Mouse (Mus musculus) layer of hippocampus, postnatal 14 days (tissue): ENCODE results near the gene Ahsg. TPM values are rescaled to one million over a fixed set of nuclear protein-coding genes. Genes with fewer than 3 reads are reported as not detected.
A peak's percentile ranks its signal among the peaks of the same experiment; 100 is the strongest.

ENCODE experiments used
- DNase-seq, 2 experiments: peaks; one replicate each; pipeline ENCODE4 v3.0.0; 2021 to 2022; ENCODE audit warnings: low spot score in 2 of 2, mixed read lengths in 1 of 2
- total RNA-seq, 2 experiments: library from RNA; stranded (reverse); gene quantifications; 2 replicates each; pipeline ENCODE4 v1.2.3; 2021

Gene Ahsg
- total RNA-seq, 2 experiments from 2014 or later, result not detected

DNA sequence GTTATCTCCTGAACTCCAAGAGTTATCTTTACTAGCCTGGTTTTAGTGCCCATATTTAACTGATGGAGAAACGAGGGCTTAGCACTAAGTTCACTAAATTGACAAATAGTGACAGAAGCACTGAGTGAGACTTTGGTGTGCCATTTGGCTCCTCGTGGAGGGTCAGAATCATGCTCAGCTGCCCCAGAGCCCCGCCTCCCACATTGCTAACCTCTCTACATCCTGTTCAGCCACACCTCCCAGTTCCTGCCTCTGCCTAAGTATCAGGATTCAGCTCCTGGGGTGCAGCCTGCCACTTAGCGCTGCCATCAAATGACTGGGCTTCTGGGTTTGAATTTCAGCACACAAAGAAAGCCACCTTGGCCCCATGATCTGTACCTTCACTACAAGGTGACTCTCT is 5.7 kb upstream of the Ahsg start:
- DNase-seq, result no peak

DNA sequence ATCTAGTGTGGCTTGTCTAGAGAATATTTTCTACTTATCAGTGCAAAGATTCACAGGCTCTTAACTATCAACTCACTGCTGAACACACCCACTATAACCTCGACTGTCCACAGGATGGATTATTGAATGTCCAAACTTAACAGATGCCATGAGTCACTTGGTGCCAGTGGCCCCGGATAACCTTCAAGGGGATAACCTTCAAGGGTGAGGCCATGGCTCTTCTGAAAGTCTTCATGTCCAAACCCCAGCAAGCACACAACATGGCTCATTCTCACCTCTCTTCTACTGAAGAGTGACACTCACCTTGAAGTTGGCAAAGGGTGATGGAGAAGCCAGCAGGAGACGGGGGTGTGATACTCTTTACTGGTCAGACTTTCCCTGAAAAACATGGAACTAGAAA is 4.4 kb upstream of the Ahsg start:
- no peak for DNase-seq

GRCm38 (mm10) chr16:22888835-22889234 is 2.2 kb upstream of the Ahsg start:
- no peak for DNase-seq

- no peak for DNase-seq
Observed at GRCm38 (mm10) chr16:22889716-22890115, 1.4 kb upstream of the Ahsg start.

DNA sequence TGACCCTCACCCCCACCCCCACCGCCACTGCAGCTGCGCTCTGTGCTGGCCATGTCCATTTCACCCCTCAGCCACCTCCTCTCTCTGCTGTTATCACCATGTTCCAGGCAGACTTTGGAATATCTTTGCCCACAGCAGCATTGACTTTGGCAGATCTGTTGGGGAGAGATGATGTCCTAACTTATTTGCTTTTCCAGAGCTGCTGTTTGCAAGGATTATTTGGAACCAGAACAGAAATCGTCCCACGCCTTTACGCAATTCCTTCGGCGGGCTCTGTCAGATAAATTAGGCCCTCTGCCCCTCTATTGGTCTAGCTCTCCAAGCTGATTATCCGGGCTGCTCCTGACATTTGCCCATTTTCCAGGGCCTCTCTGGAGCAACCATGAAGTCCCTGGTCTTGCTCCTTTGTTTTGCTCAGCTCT is 667 bp downstream of the Ahsg start:
- DNase-seq, result no peak

GRCm38 (mm10) chr16:22894095-22894494 is 3.0 kb downstream of the Ahsg start:
- DNase-seq, result no peak

DNA sequence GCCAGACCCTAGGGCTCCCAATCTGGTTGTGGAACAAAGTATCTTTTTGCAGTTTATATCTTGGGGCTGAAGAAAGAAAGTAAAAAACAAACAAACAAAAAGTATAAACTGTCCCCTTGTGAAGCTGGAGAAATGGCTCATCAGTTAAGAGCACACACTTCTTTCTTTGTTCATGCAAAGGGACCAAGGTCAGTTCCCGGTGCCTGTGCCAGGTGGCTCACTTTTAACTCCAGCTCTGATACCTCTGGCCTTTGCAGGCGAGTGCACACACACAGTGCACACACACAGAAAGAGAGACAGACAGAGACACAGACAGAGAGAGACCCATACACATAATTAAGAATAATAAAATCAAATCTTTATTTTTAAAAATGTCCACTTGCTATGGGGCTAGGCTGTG is 5.5 kb downstream of the Ahsg start:
- DNase-seq, result no peak

GRCm38 (mm10) chr16:22899346-22899745 is 8.3 kb downstream of the Ahsg start:
- no peak for DNase-seq

- no peak for DNase-seq
Observed at GRCm38 (mm10) chr16:22899866-22900570, 8.9 kb downstream of the Ahsg start.

DNA sequence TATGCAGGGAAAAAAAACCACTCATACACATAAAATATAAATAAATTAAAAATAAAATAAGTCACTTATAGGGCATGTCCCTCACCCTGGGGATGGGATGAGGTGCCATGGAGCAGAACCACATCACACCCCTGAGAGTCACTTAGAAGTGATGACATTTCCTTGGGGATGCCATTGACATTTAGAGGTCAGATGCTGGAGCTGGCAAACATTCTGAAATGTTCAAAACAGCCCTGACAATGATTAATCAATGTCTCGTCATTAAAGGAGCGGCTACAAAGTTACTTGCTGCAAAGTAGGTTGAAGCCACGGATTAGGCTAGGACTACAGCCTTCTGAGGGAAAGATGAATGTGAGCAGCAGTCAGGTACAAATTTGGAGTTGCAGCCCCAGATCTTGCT is 10.2 kb downstream of the Ahsg start:
- DNase-seq, result no peak

DNA sequence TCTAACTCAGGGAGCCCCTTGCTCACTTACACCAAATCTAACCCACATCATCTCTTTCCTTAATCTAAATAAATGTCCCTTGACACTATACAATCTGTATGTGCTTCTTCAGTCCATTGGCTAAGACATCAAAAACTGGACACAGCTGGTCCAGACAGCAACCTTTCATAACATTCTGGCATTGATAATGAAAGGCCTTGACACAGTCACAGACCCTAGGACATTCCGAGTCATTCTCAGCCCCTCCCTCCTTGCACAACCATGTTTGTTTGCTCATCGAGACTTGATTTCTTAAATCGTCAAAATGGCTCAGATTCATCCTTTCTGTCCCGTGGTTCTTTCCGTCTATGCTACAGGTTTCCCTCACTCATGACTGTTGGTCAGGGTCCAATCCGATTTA is 18.2 kb downstream of the Ahsg start:
- no peak for DNase-seq

- peak in 1 of 2 experiments; percentile 24 for DNase-seq
Observed at GRCm38 (mm10) chr16:22911986-22912385, 20.9 kb downstream of the Ahsg start.

DNA sequence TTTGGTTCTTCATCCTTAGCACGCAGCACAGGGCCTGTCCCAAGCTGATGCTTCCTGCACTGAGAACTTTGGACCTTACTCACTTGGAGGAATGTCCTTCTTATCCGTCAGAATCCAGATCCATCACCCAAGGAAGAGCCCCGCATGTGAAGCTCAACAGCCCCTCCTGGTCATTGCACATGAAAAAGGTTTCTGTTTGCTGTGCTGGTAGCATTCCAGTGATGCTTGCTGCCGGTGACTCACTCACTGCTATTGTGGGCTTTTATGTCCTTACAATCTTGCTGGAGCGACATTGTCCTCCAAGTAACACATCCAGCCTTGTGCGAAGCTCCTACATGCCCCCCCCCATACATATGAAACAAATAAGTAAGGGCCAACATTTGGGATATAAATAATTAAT is 21.8 kb downstream of the Ahsg start:
- no peak for DNase-seq

GRCm38 (mm10) chr16:22914276-22914675 is 23.2 kb downstream of the Ahsg start:
- no peak for DNase-seq

- DNase-seq, result no peak
Observed at GRCm38 (mm10) chr16:22918034-22918433, 27.0 kb downstream of the Ahsg start, which contains the start of gene Fetub. Fetub (plus strand) TSS chr16:22918334.

- DNase-seq, result no peak
Observed at GRCm38 (mm10) chr16:22918664-22919312, 27.7 kb downstream of the Ahsg start.

DNA sequence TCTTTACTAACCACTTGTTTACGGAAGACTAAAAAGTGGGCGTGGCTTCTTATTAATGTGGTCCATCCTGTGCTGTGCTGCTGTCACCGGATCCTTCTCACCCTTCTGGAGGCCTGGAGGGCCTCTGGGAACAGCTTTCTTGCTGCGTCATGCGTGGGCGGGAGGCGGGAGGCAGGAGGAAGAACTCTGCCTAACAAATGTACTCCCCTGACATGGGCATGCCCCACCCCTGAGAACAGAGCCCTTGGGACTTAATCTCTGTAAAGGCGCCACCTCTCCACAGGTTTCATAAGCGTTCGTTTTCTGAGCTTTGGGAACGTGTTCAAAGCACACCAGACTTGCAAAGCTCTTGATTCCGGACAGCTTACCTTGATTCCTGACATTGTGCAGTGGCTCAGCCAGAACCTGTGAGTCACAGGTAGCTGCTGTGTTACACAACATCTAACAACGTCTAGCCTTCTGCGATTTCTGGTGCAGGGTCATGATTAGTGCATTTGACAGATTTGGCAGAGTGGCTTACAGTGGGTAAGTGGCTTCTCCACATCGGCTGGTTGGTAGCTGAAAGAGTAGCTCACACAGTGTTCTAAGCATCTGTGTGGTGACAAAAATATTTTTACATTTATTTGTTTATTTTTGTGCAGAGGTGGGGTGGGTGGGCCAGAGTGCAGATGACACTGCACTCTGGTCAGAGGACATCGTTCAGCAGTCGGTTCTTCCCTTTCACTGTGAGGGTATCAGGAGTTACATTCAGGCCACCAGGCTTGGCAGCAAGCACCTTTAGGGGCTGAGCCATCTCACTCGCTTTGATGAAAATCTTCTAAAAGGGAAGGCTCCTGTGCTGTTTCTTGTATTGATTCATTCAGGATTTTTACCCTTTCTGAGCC is 29.1 kb downstream of the Ahsg start:
- no peak for DNase-seq

- DNase-seq, result no peak
Observed at GRCm38 (mm10) chr16:22921761-22922160, 30.7 kb downstream of the Ahsg start.

DNA sequence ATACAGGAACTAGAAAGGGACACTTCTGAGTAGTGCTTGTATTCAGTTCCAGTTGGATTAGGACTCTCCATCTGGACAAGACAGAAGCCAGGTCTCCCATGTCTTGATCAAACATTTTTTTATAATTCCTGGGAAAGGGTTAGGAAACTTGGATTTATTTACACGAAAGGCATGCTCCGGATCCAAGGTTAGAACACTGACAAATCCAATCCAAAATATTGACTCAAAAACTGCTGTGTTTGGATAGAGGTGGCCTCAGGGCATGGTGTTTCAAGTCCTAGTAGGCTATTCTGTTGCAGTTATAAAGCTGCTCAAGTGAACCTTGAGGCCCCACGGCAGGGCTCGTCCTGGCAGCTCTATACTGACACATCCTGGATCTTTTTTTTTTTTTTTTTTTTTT is 31.4 kb downstream of the Ahsg start:
- no peak for DNase-seq

DNA sequence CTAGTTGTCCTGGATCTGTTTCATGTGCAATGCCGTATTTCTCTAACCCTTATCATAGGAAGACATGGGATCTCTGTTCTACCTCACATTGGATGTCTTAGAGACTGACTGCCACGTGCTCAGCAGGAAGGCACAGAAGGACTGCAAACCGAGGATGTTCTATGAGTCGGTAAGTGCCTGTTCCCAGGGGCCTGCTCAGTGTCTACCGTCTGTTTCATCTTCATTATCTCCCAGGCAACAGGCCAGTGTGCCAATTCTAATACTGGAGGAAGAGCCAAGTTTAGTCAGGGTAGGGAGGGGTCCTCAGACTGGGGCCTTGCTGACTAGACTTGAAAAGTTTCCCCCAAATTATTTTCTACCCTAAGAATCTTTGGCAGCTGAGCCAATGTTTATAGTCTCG is 38.5 kb downstream of the Ahsg start:
- DNase-seq, result peak; percentile 29 to 58

- DNase-seq, result no peak
Observed at GRCm38 (mm10) chr16:22931431-22932200, 40.5 kb downstream of the Ahsg start.
